Mouse (Mus musculus) C2C12 (cell line): ENCODE data around the gene Adra2c.

Experiments
- CEBPB ChIP-seq: IDR thresholded peaks from one replicate; pipeline ENCODE4 v1.6.1; 2011; ENCODE audit warnings: low read depth, mild to moderate bottlenecking, control low read depth, moderate library complexity
- CTCF ChIP-seq: IDR thresholded peaks from one replicate; pipeline ENCODE4 v1.5.1; 2011; ENCODE audit not compliant: control insufficient read depth, insufficient read depth, insufficient read length
- FOSL1 ChIP-seq: IDR thresholded peaks from one replicate; pipeline ENCODE4 v1.8.0; 2011; ENCODE audit warnings: mild to moderate bottlenecking, low read length; ENCODE audit not compliant: poor library complexity, insufficient read depth, severe bottlenecking
- MAX ChIP-seq: IDR thresholded peaks from one replicate; pipeline ENCODE4 v1.6.1; 2011; ENCODE audit warnings: mild to moderate bottlenecking, control low read depth
- MYOD1 ChIP-seq: IDR thresholded peaks from one replicate; pipeline ENCODE4 v1.6.1; 2011; ENCODE audit warnings: low read depth; ENCODE audit not compliant: control insufficient read depth, insufficient read length
- MYOG ChIP-seq: IDR thresholded peaks from one replicate; pipeline ENCODE4 v1.6.1; 2011; ENCODE audit not compliant: control insufficient read depth, insufficient read length; ENCODE audit errors: extremely low read depth
- USF1 ChIP-seq: IDR thresholded peaks from one replicate; pipeline ENCODE4 v1.6.1; 2011; ENCODE audit warnings: low read depth, mild to moderate bottlenecking, control low read depth, moderate library complexity

GRCm38 (mm10) chr5:35278019-35278418 lies at the start of gene Adra2c:
- no peak for TF ChIP-seq MYOD1
- TF ChIP-seq CTCF, result no peak
- no peak for TF ChIP-seq USF1
- no peak for TF ChIP-seq MYOG
- no peak for TF ChIP-seq MAX
- no peak for TF ChIP-seq FOSL1
- no peak for TF ChIP-seq CEBPB
